Mouse (Mus musculus): ENCODE results near the gene Nubp1.

The Nubp1 gene

GRCm38 (mm10) chr16:10411764-10412746, at the start of gene Nubp1:
Gene Nubp1, plus strand, starts transcription at chr16:10411948.
- peak; percentile 90 for DNase-seq

GRCm38 (mm10) chr16:10363061-10363460, 48.7 kb upstream of the Nubp1 start:
- no peak for DNase-seq

DNA sequence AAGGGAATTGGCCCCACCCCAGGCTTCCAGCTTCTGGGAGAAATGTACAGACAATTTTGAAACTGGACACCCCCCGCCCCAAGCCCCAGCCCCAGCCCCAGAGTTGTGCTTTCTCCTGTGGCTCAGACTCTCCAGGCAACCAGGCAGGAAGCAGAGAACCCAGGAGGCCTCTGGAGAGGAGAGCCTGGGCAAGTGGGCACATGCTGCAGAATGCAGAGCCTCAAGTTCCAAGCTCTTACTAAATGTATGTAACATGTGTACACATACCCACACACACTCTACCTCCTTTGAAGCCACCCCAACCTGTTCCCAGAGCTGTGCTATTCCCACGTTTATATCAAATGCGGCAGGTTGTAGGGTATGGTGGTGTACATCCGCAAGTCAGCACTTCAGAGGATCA, 46.0 kb upstream of the Nubp1 start:
- no peak for DNase-seq

DNA sequence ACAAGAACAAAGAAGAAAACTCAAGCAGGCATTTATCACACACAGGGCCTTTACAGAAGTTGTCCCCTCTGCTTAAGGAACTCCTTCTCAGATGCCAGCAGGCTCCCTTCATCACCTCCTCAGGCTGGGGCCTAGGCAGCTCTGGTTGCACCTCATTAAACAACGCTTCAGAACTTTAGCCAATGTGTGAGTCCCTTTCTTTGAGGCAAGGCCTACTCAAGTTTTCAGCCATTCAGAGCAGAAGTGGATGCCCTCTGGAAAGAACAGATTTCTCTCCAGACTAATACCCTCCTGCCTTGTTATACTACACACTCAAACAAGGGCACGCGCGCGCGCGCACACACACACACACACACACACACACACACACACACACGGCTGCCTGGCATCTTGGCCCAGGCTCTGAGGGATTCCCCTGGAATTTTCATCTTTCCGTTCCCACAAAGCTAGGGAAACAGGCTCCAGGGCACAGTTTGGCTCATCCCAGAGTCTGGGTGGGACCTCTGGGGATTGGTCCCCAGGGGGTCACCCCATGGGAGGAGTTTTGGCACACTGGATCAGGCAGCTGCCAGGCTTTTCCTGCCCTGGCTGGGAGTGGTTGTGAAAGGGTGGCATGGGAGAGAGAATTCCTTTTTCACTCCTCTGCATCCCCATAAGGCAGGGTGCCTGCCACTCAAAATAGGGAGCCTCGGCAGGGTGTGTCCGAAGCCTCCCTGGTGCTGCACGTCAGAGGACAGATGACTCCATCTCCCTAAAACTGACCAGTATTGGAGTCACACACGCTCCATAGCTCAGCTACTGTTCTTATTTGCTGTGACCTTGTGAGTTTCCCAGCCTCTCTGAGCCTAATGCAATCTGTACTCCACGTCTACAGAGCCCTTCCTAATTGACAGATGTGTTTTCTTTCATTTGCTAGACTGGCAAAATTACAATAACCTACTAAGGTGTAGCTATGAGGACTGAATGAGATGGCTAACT, 45.2 kb upstream of the Nubp1 start:
- DNase-seq: no peak

DNA sequence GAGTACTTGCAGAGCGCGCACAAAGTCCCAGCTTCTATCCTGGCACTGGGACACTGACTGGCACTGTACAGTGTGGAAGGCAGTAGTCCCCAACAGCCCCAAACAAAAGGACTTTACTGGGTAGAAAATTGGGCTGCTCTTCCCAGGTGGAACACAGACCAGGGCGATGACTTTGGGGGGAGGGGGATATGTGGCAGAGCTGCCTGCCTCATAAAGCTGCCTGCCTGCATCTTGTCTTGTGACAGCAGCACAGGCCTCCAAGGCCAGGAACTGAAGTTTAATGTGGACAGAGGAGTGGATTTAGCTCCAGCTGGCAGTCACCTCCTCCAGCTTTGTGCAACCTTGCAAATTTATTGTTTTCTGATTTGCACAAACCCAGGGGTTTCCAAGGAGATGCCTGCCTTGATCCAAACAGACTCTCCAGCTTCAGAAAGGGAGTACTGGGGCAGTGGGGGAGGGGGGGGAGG, 42.2 kb upstream of the Nubp1 start:
- DNase-seq: no peak

GRCm38 (mm10) chr16:10369996-10370395, 41.8 kb upstream of the Nubp1 start:
- DNase-seq: no peak

DNA sequence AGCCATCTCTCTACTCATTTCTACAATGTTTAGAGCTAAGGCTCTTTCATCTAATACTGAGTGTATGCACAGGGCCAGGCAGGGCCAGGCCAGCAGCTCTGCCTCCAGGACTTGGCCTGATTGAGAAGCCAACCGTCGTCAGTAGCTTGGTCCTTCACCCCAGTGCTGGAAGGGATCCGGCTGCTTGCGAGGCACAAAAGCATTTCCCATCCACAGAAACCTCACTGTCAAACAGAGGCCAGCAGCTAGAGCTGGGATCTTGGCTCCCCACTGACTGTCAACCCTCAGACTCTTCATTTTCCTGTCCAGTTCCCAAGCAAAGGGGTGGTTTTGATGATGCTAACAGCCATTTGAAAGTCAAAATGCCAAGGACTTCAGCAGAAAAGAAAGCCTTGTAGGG, 39.4 kb upstream of the Nubp1 start:
- no peak for DNase-seq

- no peak for DNase-seq
These were observed 37.3 kb upstream of the Nubp1 start for GRCm38 (mm10) chr16:10374254-10375011.

DNA sequence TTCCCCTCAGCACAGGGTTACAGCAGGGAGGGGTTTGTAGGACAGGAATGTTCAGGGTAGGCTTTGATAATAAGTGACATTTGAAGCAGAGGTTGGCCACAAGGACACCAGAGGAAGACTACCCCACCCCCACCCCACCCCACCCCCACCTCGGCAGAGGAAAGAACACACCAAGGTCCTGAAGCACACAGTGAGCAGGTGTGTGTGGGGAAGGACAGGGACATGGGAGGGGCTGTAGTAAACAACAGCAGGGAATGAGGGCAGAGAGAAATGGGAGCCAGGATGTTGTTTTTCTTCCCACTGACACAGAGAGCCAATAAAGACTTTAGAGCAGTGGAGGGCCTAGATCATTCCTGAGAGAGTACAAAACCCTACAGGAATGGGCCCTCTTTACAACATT, 34.5 kb upstream of the Nubp1 start:
- DNase-seq: no peak

DNA sequence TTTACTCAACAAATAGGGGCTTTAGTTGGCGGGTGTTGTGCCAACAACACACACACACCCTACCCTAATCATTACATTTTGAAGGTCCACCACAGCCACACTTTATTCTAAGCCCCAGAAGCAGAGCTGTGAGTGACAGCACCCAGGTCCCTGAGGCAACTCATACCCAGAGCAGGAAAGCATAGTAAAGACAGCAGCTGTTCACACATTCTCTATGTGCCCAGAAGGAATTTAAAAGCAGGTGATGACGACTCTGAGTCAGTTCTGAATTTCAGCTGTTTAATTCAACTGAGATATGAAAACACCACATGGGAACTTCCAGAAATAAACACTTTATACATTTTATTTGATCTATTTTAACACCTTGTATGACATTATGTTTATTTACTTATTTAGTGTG, 32.2 kb upstream of the Nubp1 start:
- DNase-seq: no peak

DNA sequence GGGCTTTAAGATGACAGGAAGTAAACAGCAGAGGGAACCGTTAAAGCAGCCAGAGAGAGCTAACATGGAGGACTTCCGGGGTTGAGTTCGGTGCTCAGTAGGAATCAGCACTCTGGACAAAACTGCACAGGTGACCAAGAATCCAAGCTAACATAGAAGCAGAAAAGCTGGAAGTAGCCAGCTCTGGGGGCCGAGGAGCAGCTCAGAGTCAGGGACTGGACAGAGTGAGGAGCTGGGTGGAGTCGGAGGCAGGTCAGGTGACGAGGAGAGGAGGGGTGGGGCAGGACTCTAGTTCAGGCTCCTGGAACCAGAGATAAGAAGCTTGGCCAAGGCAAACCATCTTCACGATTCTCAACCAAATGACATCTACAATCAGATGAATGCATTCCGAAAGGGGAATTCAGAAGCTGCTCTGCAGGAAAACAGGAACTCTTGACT, 27.7 kb upstream of the Nubp1 start:
- DNase-seq: peak; percentile 50

GRCm38 (mm10) chr16:10384544-10384943, 27.2 kb upstream of the Nubp1 start:
- DNase-seq: no peak

- DNase-seq: no peak
These were observed 26.5 kb upstream of the Nubp1 start for GRCm38 (mm10) chr16:10385261-10385660.

DNA sequence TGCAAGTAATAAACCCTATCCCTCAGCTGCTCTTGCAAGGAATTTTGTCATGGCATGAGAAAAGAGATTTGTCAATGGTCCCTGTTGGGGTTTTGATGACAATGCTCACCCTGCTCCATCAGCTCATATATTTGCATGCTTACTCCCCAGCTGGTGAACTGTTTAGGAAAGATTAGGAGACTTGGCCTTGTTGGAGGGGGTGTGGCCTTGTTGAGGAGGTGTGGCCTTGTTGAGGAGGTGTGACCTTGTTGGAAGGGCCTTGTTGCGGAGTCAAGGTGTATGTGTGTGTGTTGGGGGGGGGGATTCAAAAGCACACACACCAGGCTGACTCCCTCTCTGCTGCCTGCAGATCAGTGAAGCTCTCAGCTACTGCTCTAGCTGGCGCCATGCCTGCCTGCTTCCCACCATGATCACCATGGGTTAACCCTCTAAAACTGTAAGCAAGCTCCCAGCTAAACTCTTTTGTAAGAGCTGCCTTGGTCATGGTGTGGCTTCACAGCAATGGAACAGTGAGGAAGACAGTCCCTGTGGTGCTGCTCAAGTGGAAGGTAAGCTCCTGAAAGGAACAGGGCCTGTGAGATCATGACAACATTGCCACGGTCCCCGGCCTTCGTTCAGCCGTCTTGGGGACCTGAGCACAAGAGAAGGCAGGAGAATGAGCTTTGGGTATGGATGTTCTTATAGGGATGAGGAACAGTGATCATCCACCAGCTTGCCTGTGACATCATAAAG, 22.9 kb upstream of the Nubp1 start:
- DNase-seq: no peak

DNA sequence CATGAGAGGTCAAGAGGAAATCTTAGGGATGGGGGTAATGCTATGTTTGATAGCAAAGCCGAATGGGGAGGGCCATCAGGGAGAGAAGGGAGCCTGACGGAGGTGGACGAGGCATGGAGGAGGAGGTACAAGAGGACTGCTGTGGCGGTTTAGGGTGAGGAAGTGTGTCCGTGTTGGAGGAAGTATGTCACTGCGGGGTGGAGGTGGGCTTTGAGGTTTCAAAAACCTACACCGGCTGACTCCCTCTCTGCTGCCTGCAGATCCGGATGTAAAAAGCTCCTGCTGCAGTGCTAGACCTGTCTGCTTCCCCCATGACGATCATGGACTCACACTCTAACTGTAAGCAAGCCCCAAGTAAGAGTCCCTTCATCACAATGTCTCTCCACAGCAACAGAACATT, 19.2 kb upstream of the Nubp1 start:
- peak; percentile 36 for DNase-seq

- DNase-seq: peak; percentile 74
These were observed 16.8 kb upstream of the Nubp1 start, which contains the start of gene Tekt5 for GRCm38 (mm10) chr16:10394699-10395540. Gene Tekt5, minus strand, starts transcription at chr16:10395490.

DNA sequence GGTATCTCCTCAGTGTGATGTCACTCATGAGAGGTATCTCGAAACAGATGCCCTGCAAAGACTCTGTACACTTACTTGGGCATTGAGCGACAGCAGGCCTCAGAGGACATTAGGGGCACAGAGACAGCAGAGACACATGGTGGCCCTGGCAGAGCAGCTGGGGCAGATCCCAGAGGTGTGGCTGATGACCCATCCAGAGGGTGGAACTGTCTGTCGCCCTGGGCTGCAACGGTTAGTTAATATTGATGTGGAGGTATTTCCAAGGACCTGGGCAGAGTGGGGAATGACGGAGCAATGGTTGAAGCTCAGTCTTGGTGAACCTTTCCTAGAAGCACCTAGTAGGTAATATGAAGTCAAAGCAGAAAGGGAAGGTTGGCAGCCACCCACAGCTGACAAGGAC, 13.0 kb upstream of the Nubp1 start:
- DNase-seq: no peak

DNA sequence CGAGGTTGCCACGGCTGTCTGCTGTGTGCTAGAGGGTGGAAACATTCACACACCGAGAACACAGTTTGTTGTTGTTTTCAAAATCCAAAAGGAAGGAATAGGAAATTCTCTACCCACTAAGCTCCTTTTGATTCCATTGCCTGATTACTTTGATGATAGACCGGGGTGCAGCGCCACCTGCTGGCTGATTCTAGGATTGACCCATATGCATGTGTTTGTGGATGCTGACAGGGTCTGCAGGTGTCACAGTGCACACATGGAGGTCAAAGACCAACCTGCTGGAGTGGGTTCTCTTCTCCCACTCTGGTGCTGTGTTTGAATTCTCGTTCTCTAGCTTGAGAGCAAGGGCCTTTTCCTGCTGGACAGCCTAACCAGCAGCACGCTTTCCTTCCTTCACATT, 12.6 kb upstream of the Nubp1 start:
- DNase-seq: peak; percentile 90

DNA sequence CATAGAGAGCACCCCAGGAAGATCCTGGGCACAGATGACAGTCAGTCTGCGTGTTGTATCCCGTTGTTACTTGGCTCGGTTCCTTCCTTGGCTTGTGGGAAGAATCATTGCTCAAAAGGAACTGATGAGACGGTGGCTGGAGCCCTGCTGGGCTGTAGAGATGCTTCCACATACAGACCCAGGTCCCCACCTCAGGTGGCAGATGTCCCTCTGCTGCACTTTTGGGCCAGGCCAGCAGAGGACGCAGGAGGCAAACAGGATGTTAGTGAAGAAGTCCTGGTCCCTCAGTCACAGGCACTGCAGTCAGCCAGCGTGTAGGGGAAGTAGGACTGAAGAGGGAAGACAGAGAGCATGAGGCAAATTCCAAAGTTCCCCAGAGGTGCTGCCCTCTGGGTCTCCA, 4.2 kb downstream of the Nubp1 start:
- peak; percentile 41 for DNase-seq

DNA sequence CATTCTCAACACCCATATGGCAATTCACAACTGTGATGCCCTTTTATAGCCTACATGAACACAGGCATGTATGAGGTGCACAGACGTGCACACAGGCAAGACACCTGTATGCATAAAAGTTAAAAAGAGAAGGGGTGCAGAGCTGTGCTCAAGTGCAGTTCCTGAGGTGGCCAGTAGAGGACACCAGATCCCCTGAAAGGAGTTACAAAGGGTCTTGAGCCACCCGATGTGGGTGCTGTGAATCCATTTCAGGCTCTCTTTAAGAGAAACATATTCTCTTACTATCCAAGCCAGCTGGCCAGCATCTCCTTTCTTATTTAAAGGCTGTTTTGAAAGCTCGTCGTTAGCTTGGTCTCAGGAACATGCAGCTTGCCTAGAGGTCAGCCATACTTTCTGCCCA, 5.1 kb downstream of the Nubp1 start:
- DNase-seq: peak; percentile 53

Measured in thymus, postnatal 4 days (tissue).